Mouse (Mus musculus) ES-E14 (cell line): ENCODE data around the gene Adam20. TPM values are rescaled to one million over a fixed set of nuclear protein-coding genes. Genes with fewer than 3 reads are reported as not detected.
"Not testable (repeated sequence)": the region's sequence is repeated elsewhere in the genome, so short reads cannot be mapped to it uniquely, and the experiment has no call there.

Experiments used
- DNase-seq: peaks from one replicate; pipeline ENCODE4 v3.0.0-alpha.2; 2013; ENCODE audit warnings: low read depth, low spot score
- H3K27ac ChIP-seq: 2 replicates; pipeline ENCODE4 v1.5.1; 2012; ENCODE audit warnings: low read depth, mild to moderate bottlenecking, low read length, moderate library complexity, mixed read lengths; ENCODE audit not compliant: poor library complexity, insufficient read depth, severe bottlenecking
- H3K36me3 ChIP-seq: 2 replicates; pipeline ENCODE4 v1.6.1; 2012; ENCODE audit warnings: mild to moderate bottlenecking, low read length, moderate library complexity, mixed read lengths; ENCODE audit not compliant: control insufficient read depth, poor library complexity, insufficient read depth, severe bottlenecking
- H3K4me1 ChIP-seq, 2 experiments: fragments of 150-350 bp in 1 of 2; sonication (generic) in 1 of 2; 2 replicates each; pipeline ENCODE4 v1.6.1; 2012; ENCODE audit warnings: low read length in 2 of 2, mild to moderate bottlenecking in 1 of 2, mixed read lengths in 1 of 2; ENCODE audit not compliant: control insufficient read depth in 2 of 2, insufficient read depth in 2 of 2, poor library complexity in 1 of 2
- H3K4me3 ChIP-seq, 2 experiments: fragments of 150-350 bp in 1 of 2; sonication (generic) in 1 of 2; 2 replicates each; pipeline ENCODE4 v1.5.1; 2012; ENCODE audit warnings: low read length in 2 of 2, low read depth in 1 of 2, mild to moderate bottlenecking in 1 of 2, mixed read lengths in 1 of 2; ENCODE audit not compliant: insufficient read depth in 1 of 2, poor library complexity in 1 of 2, severe bottlenecking in 1 of 2
- H3K9ac ChIP-seq: 2 replicates; pipeline ENCODE4 v1.6.1; 2012; ENCODE audit warnings: low read depth, mild to moderate bottlenecking, low read length, mixed read lengths; ENCODE audit not compliant: poor library complexity, insufficient read depth, severe bottlenecking
- H3K9me3 ChIP-seq: fragments of 150-350 bp; sonication (generic); 2 replicates; pipeline ENCODE4 v1.6.1; 2012; ENCODE audit warnings: low read depth, mild to moderate bottlenecking, low read length; ENCODE audit not compliant: control insufficient read depth, insufficient read depth
- CHD2 ChIP-seq: IDR thresholded peaks from 2 replicates; pipeline ENCODE4 v1.6.1; 2014; ENCODE audit warnings: mild to moderate bottlenecking, low read depth, low read length, inconsistent platforms
- HCFC1 ChIP-seq: IDR thresholded peaks from 2 replicates; pipeline ENCODE4 v1.6.1; 2012; ENCODE audit warnings: low read length, inconsistent platforms, borderline replicate concordance; ENCODE audit not compliant: insufficient read depth
- MAFK ChIP-seq: IDR thresholded peaks from 2 replicates; pipeline ENCODE4 v1.6.1; 2014; ENCODE audit warnings: mild to moderate bottlenecking, low read depth, low read length, inconsistent platforms; ENCODE audit not compliant: insufficient read depth
- ZC3H11A ChIP-seq: IDR thresholded peaks from 2 replicates; pipeline ENCODE4 v1.6.1; 2012; ENCODE audit warnings: low read depth, mild to moderate bottlenecking, inconsistent platforms, low read length, borderline replicate concordance
- ZNF384 ChIP-seq: IDR thresholded peaks from 2 replicates; pipeline ENCODE4 v1.6.1; 2012; ENCODE audit warnings: low read depth, low read length, inconsistent platforms
- in situ Hi-C, 2 experiments: fragments of 600-800 bp; cut with MboI; formaldehyde crosslinking; loops; one replicate each; pipeline ENCODE4 v1.15.1; 2025; ENCODE audit warnings: low sequenced_read_pairs in 2 of 2, inconsistent platforms in 1 of 2; ENCODE audit not compliant: unreplicated experiment in 2 of 2
- total RNA-seq: library from RNA; depleted of rRNA; stranded (reverse); fragments of 300-350 nt; gene quantifications from 2 replicates; pipeline ENCODE4 v1.2.3, GENCODE M21; 2012; rRNA removed

The Adam20 gene
- 0.13 and 0.21 TPM in 2 replicates for total RNA-seq

DNA sequence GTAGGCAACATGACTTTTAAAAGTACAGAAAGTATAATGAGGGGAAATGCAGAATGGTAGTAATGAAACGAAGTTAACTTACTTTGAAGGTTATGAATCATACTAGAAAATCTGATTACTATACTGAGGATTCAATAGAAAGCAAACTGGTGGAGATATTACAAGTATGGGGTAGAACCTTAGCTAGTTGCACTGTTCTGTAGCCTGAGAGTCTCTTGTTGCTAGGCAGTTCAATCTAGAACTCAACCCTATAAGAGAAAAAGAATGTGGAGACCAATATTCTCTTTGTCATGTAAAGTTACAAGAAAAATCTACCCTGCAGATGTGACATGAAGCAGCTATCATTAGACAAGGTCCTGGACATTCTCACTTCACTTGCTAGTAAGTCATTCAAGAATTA lies at the start of gene Adam20:
Gene Adam20 (plus strand): TSS at position 301 of the 400 bp plus-strand sequence.
- H3K9ac ChIP-seq, H3K36me3 ChIP-seq, H3K9me3 ChIP-seq, in situ Hi-C loops, H3K4me1 ChIP-seq, H3K4me3 ChIP-seq, H3K27ac ChIP-seq, DNase-seq: not testable (repeated sequence)

DNA sequence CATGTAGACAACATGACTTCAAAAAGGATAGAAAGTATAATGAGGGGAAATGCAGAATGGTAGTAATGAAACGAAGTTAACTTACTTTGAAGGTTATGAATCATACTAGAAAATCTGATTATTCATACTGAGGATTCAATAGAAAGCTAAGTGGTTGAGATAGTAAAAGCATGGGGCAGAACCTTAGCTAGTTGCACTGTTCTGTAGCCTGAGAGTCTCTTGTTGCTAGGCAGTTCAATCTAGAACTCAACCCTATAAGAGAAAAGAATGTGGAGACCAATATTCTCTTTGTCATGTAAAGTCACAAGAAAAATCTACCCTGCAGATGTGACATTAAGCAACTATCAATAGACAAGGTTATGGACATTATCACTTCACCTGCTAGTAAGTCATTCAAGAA lies 41.2 kb upstream of the Adam20 start, which contains the start of gene Adam25:
Gene Adam25 (plus strand): TSS at position 301 of the 400 bp plus-strand sequence.
- H3K36me3 ChIP-seq, in situ Hi-C loops, H3K9me3 ChIP-seq, DNase-seq, H3K4me1 ChIP-seq, H3K9ac ChIP-seq, H3K4me3 ChIP-seq, H3K27ac ChIP-seq: not testable (repeated sequence)

DNA sequence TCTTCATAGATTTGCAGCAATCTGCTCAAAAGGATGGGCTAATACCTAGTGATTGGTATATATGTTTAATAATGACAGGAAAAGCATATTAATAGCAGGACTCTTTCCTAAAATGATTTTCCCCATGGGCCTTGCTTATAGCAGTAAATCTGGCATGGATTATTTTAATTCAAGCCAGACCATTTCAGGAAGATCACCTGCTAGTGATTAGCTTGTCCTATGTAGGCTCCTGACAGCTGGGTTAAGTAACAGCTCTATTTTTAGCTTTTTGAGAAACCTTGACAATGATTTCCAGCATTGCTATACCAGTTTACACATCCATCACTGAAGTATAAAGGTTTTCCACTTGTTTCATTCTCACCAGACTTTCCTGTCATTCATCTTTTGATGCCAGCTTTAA lies 9.8 kb upstream of the Adam20 start:
- no peak for TF ChIP-seq CHD2
- TF ChIP-seq ZNF384: no peak
- no peak for TF ChIP-seq HCFC1
- TF ChIP-seq MAFK: no peak
- TF ChIP-seq ZC3H11A: no peak
- Histone ChIP-seq H3K27ac (no peak overlapping the region), H3K36me3 (no peaks in the 10 kb centered on the region), H3K4me3 (no peak overlapping the region), H3K4me1 (no peaks in the 10 kb centered on the region), H3K9ac (no peak overlapping the region), H3K9me3 (no peaks in the 10 kb centered on the region)
- no peak for DNase-seq
- in situ Hi-C loops: no loop called here

DNA sequence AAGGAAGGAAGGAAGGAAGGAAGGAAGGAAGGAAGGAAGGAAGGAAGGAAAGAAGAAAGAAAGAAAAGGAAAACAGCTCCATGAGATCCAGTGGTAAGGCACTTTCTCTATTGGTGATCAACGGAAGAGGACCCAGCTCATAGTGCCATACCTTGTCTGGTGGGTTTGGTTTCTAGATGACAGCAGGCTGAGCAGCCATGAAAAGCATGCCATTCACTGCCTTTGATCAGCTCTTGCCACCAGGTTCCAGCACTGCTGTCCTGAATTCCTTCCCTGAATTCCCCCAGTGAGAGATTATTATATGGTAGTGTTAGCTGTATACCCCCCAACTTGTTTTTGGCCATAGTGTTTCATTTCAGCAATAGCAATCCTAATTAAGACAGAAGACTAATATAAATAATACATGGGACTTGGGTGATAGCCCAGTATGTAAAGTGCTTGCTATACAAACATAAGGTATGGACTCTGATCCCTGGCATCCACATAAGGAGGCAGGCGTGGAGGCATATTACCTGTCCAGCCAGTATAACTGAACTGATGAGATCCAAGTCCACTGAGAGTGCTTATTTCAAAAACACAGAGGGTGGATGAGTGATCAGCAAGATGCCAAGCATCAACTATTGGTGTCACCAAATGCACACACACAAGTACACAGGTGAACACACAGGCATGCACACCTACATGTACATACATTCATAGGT lies 10.5 kb downstream of the Adam20 start:
- in situ Hi-C loops: no loop called here
- TF ChIP-seq MAFK (no peak), ZC3H11A (no peak), ZNF384 (no peak), CHD2 (no peak), HCFC1 (no peak)

More for the DNA sequence above, 10.5 kb downstream of the Adam20 start:
- Histone ChIP-seq H3K36me3 (no peaks in the 10 kb centered on the region), H3K9ac (no peak overlapping the region), H3K9me3 (no peaks in the 10 kb centered on the region), H3K4me1 (no peaks in the 10 kb centered on the region), H3K27ac (no peak overlapping the region), H3K4me3 (no peak overlapping the region)
- no peak for DNase-seq

Other genes with a start within 250 kb of the Adam20 start
- gene Adam24, start 118.2 kb upstream of the Adam20 start, total RNA-seq: not detected in 2 replicates
- 0.89 and 1.3 TPM in 2 replicates for gene Adam25, start 41.1 kb upstream of the Adam20 start, total RNA-seq
- gene Adam39, start 29.7 kb downstream of the Adam20 start, total RNA-seq: not detected in 2 replicates